Mouse (Mus musculus): ENCODE measurements around the gene Gm13212.
"Not testable (repeated sequence)": the region's sequence is repeated elsewhere in the genome, so short reads cannot be mapped to it uniquely, and the experiment has no call there.

The Gm13212 gene

GRCm38 (mm10) chr4:145585078-145585477 is at the start of gene Gm13212:
Gene Gm13212, plus strand, starts transcription at chr4:145585166.
- peak in 1 of 2 experiments; percentile 25 for DNase-seq (ENCODE audit: low spot score in 2 of 2)

- DNase-seq (ENCODE audit: low spot score in 2 of 2), result peak in 1 of 2 experiments; percentile 59
Measured at GRCm38 (mm10) chr4:145543861-145544260, 41.1 kb upstream of the Gm13212 start.

GRCm38 (mm10) chr4:145545106-145545505 is 39.9 kb upstream of the Gm13212 start:
- not testable (repeated sequence) for DNase-seq (ENCODE audit: low spot score in 2 of 2)

GRCm38 (mm10) chr4:145545734-145546349 is 39.1 kb upstream of the Gm13212 start:
- not testable (repeated sequence) for DNase-seq (ENCODE audit: low spot score in 2 of 2)

- DNase-seq (ENCODE audit: low spot score in 2 of 2), result not testable (repeated sequence)
Measured at GRCm38 (mm10) chr4:145546477-145546876, 38.5 kb upstream of the Gm13212 start.

GRCm38 (mm10) chr4:145556680-145557079 is 28.3 kb upstream of the Gm13212 start:
- DNase-seq (ENCODE audit: low spot score in 2 of 2), result no peak

- DNase-seq (ENCODE audit: low spot score in 2 of 2), result no peak
Measured at GRCm38 (mm10) chr4:145559505-145560099, 25.4 kb upstream of the Gm13212 start.

- no peak for DNase-seq (ENCODE audit: low spot score in 2 of 2)
Measured at GRCm38 (mm10) chr4:145564111-145564821, 20.7 kb upstream of the Gm13212 start.

GRCm38 (mm10) chr4:145570461-145570860 is 14.5 kb upstream of the Gm13212 start:
- not testable (repeated sequence) for DNase-seq (ENCODE audit: low spot score in 2 of 2)

- not testable (repeated sequence) for DNase-seq (ENCODE audit: low spot score in 2 of 2)
Measured at GRCm38 (mm10) chr4:145576623-145577022, 8.3 kb upstream of the Gm13212 start.

- not testable (repeated sequence) for DNase-seq (ENCODE audit: low spot score in 2 of 2)
Measured at GRCm38 (mm10) chr4:145580333-145580732, 4.6 kb upstream of the Gm13212 start.

- DNase-seq (ENCODE audit: low spot score in 2 of 2), result not testable (repeated sequence)
Measured at GRCm38 (mm10) chr4:145586046-145586445, 1.1 kb downstream of the Gm13212 start.

- not testable (repeated sequence) for DNase-seq (ENCODE audit: low spot score in 2 of 2)
Measured at GRCm38 (mm10) chr4:145594183-145594582, 9.2 kb downstream of the Gm13212 start.

- not testable (repeated sequence) for DNase-seq (ENCODE audit: low spot score in 2 of 2)
Measured at GRCm38 (mm10) chr4:145594798-145595197, 9.8 kb downstream of the Gm13212 start.

- peak in 1 of 2 experiments; percentile 65 for DNase-seq (ENCODE audit: low spot score in 2 of 2)
Measured at GRCm38 (mm10) chr4:145640416-145641185, 55.6 kb downstream of the Gm13212 start.

GRCm38 (mm10) chr4:145670385-145670784 is 85.4 kb downstream of the Gm13212 start, which contains the start of gene Zfp980:
Gene Zfp980, plus strand, starts transcription at chr4:145670685.
- not testable (repeated sequence) for DNase-seq (ENCODE audit: low spot score in 2 of 2)

- DNase-seq (ENCODE audit: low spot score in 2 of 2), result not testable (repeated sequence)
Measured at GRCm38 (mm10) chr4:145674286-145674780, 89.4 kb downstream of the Gm13212 start.
